Mouse (Mus musculus) intestine, embryonic 14.5 days (tissue): ENCODE data around the gene Cxcr5. TPM values are rescaled to one million over a fixed set of nuclear protein-coding genes. Genes with fewer than 3 reads are reported as not detected.

Experiments
- ATAC-seq: fragments of 200-750 bp; cut with Nextera tagmentation; replicated peaks from 2 replicates; pipeline ENCODE4 v1.8.0; 2017; ENCODE audit warnings: low read depth, moderate number of reproducible peaks, moderate TSS enrichment, moderate library complexity; ENCODE audit not compliant: low FRiP score, low TSS enrichment
- DNase-seq: peaks from one replicate; pipeline ENCODE4 v3.0.0-alpha.2; 2018; ENCODE audit warnings: low spot score
- H3K27ac ChIP-seq: fragments of 300-500 bp; sonication (generic); 2 replicates; pipeline ENCODE4 v1.5.1; 2014; ENCODE audit warnings: low read depth, mild to moderate bottlenecking, control low read depth
- H3K27me3 ChIP-seq: fragments of 300-500 bp; sonication (generic); replicated peaks from 2 replicates; pipeline ENCODE4 v1.6.1; 2014; ENCODE audit warnings: low read length, control low read depth; ENCODE audit not compliant: control insufficient read depth, insufficient read depth
- H3K36me3 ChIP-seq: fragments of 300-500 bp; sonication (generic); 2 replicates; pipeline ENCODE4 v1.6.1; 2014; ENCODE audit warnings: low read length, control low read depth; ENCODE audit not compliant: control insufficient read depth, insufficient read depth
- H3K4me1 ChIP-seq: fragments of 300-500 bp; sonication (generic); replicated peaks from 2 replicates; pipeline ENCODE4 v1.6.1; 2014; ENCODE audit warnings: low read length, control low read depth, mixed read lengths; ENCODE audit not compliant: control insufficient read depth, insufficient read depth
- H3K4me2 ChIP-seq: fragments of 300-500 bp; sonication (generic); 2 replicates; pipeline ENCODE4 v1.6.1; 2014; ENCODE audit warnings: low read length
- H3K4me3 ChIP-seq: fragments of 300-500 bp; sonication (generic); 2 replicates; pipeline ENCODE4 v1.5.1; 2014; ENCODE audit warnings: low read depth, low read length, control low read depth, mixed read lengths
- H3K9ac ChIP-seq: fragments of 300-500 bp; sonication (generic); 2 replicates; pipeline ENCODE4 v1.6.1; 2014; ENCODE audit warnings: mild to moderate bottlenecking, low read length
- H3K9me3 ChIP-seq: fragments of 300-500 bp; sonication (generic); 2 replicates; pipeline ENCODE4 v1.6.1; 2016; ENCODE audit warnings: low read length, control low read depth; ENCODE audit not compliant: control insufficient read depth
- WGBS: fragments of 180-500 bp; shearing (Covaris S2); extraction: QIAGEN DNeasy Blood & Tissue Kit; methylation state at CpG from one replicate; pipeline ENCODE4 v1.1.7; 2014; 5-methylcytosine and 5-hydroxymethylcytosine counted together
- polyA plus RNA-seq: library from polyadenylated mRNA; unstranded; fragments of >200 nt; fragmentation: Nextera tagmentation; extraction: Ambion mirVana; gene quantifications from 2 replicates; pipeline ENCODE4 v1.2.1, GENCODE M21; 2014

The Cxcr5 gene
- polyA plus RNA-seq, 1 experiment from 2014 or later, result 0.89 TPM

GRCm38 (mm10) chr9:44537625-44538301 lies 23.9 kb downstream of the Cxcr5 start:
- Histone ChIP-seq H3K27ac (no peak overlapping the region), H3K4me1 (no peaks in the 10 kb centered on the region), H3K9ac (no peak overlapping the region), H3K4me2 (no peak overlapping the region), H3K4me3 (no peak overlapping the region), H3K27me3 (no peaks in the 10 kb centered on the region), H3K9me3 (no peaks in the 10 kb centered on the region), H3K36me3 (no peaks in the 10 kb centered on the region)
- ATAC-seq (no peak), DNase-seq (no peak)
- WGBS, result 71% methylated on average over 19 of the region's 19 CpGs

- H3K4me2 ChIP-seq, result no peak overlapping the region
- no peaks in the 10 kb centered on the region for H3K4me1 ChIP-seq
- DNase-seq, result no peak
- H3K9me3 ChIP-seq, result 0 out of 2 replicates have a peak, but pooled peaks cover 3% of the 10 kb centered on the region
- 71% methylated on average over 6 of the region's 6 CpGs for WGBS
- no peaks in the 10 kb centered on the region for H3K36me3 ChIP-seq
- no peak overlapping the region for H3K4me3 ChIP-seq
- ATAC-seq, result no peak
- H3K27ac ChIP-seq, result no peak overlapping the region
- H3K9ac ChIP-seq, result no peak overlapping the region
- no peaks in the 10 kb centered on the region for H3K27me3 ChIP-seq
Observed at GRCm38 (mm10) chr9:44532991-44533580, 28.6 kb downstream of the Cxcr5 start.

GRCm38 (mm10) chr9:44528340-44528739 lies 33.3 kb downstream of the Cxcr5 start:
- 71% methylated on average over 8 of the region's 8 CpGs for WGBS

GRCm38 (mm10) chr9:44526337-44527112 lies 35.2 kb downstream of the Cxcr5 start:
- H3K27ac ChIP-seq, result no peak overlapping the region
- H3K36me3 ChIP-seq, result no peaks in the 10 kb centered on the region
- no peak overlapping the region for H3K4me3 ChIP-seq
- no peak overlapping the region for H3K9ac ChIP-seq
- H3K27me3 ChIP-seq, result no peaks in the 10 kb centered on the region
- ATAC-seq (no peak), DNase-seq (no peak)
- no peaks in the 10 kb centered on the region for H3K4me1 ChIP-seq
- H3K4me2 ChIP-seq, result no peak overlapping the region
- 49% methylated on average over 9 of the region's 9 CpGs for WGBS
- H3K9me3 ChIP-seq, result 0 out of 2 replicates have a peak, but pooled peaks cover 1% of the 10 kb centered on the region

More at GRCm38 (mm10) chr9:44528340-44528739, 33.3 kb downstream of the Cxcr5 start:
- DNase-seq, result no peak
- no peaks in the 10 kb centered on the region for H3K36me3 ChIP-seq
- H3K9me3 ChIP-seq, result 0 out of 2 replicates have a peak, but pooled peaks cover 3% of the 10 kb centered on the region
- H3K27ac ChIP-seq, result no peak overlapping the region
- no peak overlapping the region for H3K9ac ChIP-seq
- H3K4me3 ChIP-seq, result no peak overlapping the region
- H3K27me3 ChIP-seq, result no peaks in the 10 kb centered on the region
- no peaks in the 10 kb centered on the region for H3K4me1 ChIP-seq
- no peak overlapping the region for H3K4me2 ChIP-seq
- no peak for ATAC-seq

GRCm38 (mm10) chr9:44525589-44525988 lies 36.1 kb downstream of the Cxcr5 start:
- Histone ChIP-seq H3K27me3 (no peaks in the 10 kb centered on the region), H3K4me3 (no peak overlapping the region), H3K4me1 (no peaks in the 10 kb centered on the region), H3K9me3 (no peaks in the 10 kb centered on the region), H3K27ac (no peak overlapping the region), H3K9ac (no peak overlapping the region), H3K36me3 (no peaks in the 10 kb centered on the region), H3K4me2 (no peak overlapping the region)
- ATAC-seq (no peak), DNase-seq (no peak)
- WGBS, result 87% methylated on average over 8 of the region's 8 CpGs

GRCm38 (mm10) chr9:44525001-44525400 lies 36.7 kb downstream of the Cxcr5 start:
- Histone ChIP-seq H3K4me3 (no peak overlapping the region), H3K4me2 (no peak overlapping the region), H3K4me1 (no peaks in the 10 kb centered on the region), H3K9ac (no peak overlapping the region), H3K27me3 (no peaks in the 10 kb centered on the region), H3K27ac (no peak overlapping the region), H3K9me3 (no peaks in the 10 kb centered on the region), H3K36me3 (no peaks in the 10 kb centered on the region)
- WGBS, result 79% methylated on average over 3 of the region's 3 CpGs
- DNase-seq, result no peak
- no peak for ATAC-seq

GRCm38 (mm10) chr9:44524235-44524826 lies 37.3 kb downstream of the Cxcr5 start:
- Histone ChIP-seq H3K4me3 (no peak overlapping the region), H3K36me3 (no peaks in the 10 kb centered on the region), H3K4me1 (no peaks in the 10 kb centered on the region), H3K4me2 (no peak overlapping the region), H3K9me3 (no peaks in the 10 kb centered on the region), H3K27ac (no peak overlapping the region), H3K9ac (no peak overlapping the region), H3K27me3 (no peaks in the 10 kb centered on the region)
- no peak for DNase-seq
- 76% methylated on average over 5 of the region's 5 CpGs for WGBS
- no peak for ATAC-seq

- no peak for DNase-seq
- no peak overlapping the region for H3K4me2 ChIP-seq
- 52% methylated on average over 5 of the region's 5 CpGs for WGBS
Observed at GRCm38 (mm10) chr9:44523686-44524085, 38.0 kb downstream of the Cxcr5 start.

More at GRCm38 (mm10) chr9:44523686-44524085, 38.0 kb downstream of the Cxcr5 start:
- Histone ChIP-seq H3K9ac (no peak overlapping the region), H3K27me3 (no peaks in the 10 kb centered on the region), H3K36me3 (no peaks in the 10 kb centered on the region), H3K9me3 (no peaks in the 10 kb centered on the region), H3K4me3 (no peak overlapping the region), H3K27ac (no peak overlapping the region), H3K4me1 (no peaks in the 10 kb centered on the region)
- ATAC-seq, result no peak
